Mouse (Mus musculus) left cerebral cortex, adult 9 months (tissue): ENCODE measurements around the gene Cd247.

ENCODE experiments used
- DNase-seq, 2 experiments: peaks; one replicate each; pipeline ENCODE4 v3.0.0; 2022; ENCODE audit warnings: low spot score in 2 of 2

Gene Cd247

GRCm38 (mm10) chr1:165818145-165818860 lies 29.8 kb downstream of the Cd247 start:
- no peak for DNase-seq

DNA sequence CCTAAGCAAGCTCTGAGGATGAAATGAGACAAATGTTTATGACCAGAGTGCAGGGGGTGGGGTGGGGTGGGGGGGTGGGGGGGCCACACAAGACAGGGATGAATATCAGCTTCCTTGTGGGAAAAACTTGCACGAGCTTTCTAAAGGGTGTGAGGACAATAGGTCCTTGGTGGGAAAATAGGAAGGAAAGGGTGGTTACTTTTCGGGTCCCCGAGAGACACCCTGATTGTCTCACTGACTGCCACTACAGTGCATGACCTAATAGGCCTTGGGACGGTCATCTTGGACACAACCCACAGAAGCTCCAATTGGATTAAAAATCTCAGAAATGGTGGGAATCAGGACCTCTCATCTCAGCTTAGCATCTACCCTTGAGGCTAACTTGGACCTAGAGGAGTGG lies 30.7 kb downstream of the Cd247 start:
- no peak for DNase-seq

DNA sequence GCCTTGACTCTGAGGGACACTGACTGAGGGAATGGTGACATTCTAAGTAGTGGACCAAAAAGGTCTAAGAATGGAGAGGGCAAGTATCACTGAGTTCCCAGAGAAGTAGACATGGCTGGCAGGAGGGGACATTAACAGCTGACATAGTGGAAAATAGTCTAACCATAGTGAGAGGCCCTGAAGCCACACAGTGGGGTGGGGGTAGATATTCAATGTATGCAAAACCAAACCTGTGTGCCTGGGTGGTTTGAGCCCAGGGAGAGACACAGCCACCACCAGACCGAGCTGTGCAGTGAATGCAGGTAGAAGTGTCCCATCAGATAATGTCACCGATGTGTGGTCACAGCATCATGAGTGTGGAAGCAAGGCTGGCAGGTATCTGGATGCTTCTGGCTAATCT lies 33.5 kb downstream of the Cd247 start:
- DNase-seq = no peak

GRCm38 (mm10) chr1:165828173-165828572 lies 39.7 kb downstream of the Cd247 start:
- no peak for DNase-seq

- no peak for DNase-seq
Observed at GRCm38 (mm10) chr1:165828615-165829014, 40.1 kb downstream of the Cd247 start.

DNA sequence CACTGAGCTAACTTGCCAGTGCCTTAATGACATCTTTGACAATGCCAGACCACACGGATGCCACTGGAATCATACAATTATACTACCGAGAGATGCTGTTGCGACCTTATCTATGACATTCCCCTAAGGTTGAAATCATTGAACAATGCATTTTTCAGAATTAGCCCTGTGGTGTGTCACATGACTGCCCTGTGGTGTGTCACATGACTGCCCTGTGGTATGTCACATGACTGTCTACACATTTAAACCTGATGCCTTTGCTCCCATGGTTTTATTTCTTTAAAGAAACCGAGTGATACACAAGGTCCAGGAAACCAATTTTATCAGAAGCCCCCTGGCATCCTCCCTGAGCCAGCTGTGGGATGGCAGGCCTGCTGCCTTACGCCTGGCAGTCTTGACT lies 41.4 kb downstream of the Cd247 start:
- DNase-seq = no peak

DNA sequence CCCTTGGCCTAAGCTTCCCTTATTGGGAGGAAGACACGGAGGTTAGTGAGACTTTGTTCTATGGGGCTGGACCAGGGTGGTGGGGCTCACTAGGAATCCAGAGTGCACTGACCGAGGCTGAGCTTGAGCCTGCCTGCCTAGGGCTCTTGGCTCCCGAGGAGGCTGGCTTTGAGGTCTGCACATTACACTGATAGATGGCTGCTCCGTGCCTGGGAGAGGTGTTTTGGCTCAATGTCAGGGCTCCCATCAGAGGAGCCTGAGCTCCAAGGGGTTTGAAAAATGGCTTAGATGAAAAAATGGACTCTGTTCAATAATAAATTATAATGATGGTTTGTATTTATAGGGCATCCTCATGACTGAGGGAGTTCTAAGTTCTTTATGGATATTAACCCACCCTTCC lies 44.8 kb downstream of the Cd247 start:
- no peak for DNase-seq

DNA sequence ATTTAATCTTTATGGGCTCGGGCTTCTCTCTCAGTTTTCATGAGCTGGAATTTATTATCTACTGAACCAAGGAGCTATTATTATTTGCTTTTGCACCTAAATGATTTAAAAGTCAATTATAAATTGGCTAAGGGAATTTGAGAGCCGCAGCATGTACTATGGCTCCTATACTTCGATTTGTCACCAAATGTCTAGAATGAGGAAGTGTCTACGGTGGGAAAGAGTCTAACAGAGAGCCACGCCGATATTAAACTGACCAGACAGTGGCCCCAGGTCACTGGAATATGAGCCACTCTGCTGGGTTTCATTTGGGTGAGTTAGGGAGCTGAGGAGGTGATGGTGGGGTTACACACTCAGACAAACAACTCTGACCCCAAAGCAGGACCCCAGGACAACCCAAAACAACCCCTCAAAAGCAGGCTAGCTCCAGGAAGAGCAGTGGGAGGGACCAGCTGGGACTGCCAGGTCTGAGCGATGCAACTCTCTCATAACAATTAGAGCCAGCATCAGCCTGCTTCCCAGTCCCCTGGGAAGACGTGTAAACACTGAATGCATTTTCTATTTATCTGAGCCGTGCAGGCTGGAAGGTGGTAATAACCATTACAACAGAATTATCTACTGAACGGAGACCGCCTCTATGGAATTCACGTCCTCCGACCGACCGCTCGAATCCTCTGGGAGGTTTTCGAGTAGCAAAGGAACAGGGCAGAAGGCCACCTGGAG lies 45.6 kb downstream of the Cd247 start:
- no peak for DNase-seq

- no peak for DNase-seq
Observed at GRCm38 (mm10) chr1:165834633-165834975, 46.1 kb downstream of the Cd247 start.

- no peak for DNase-seq
Observed at GRCm38 (mm10) chr1:165836461-165836860, 48.0 kb downstream of the Cd247 start.

GRCm38 (mm10) chr1:165837546-165837945 lies 49.1 kb downstream of the Cd247 start:
- DNase-seq = no peak

GRCm38 (mm10) chr1:165839201-165839600 lies 50.7 kb downstream of the Cd247 start:
- no peak for DNase-seq

DNA sequence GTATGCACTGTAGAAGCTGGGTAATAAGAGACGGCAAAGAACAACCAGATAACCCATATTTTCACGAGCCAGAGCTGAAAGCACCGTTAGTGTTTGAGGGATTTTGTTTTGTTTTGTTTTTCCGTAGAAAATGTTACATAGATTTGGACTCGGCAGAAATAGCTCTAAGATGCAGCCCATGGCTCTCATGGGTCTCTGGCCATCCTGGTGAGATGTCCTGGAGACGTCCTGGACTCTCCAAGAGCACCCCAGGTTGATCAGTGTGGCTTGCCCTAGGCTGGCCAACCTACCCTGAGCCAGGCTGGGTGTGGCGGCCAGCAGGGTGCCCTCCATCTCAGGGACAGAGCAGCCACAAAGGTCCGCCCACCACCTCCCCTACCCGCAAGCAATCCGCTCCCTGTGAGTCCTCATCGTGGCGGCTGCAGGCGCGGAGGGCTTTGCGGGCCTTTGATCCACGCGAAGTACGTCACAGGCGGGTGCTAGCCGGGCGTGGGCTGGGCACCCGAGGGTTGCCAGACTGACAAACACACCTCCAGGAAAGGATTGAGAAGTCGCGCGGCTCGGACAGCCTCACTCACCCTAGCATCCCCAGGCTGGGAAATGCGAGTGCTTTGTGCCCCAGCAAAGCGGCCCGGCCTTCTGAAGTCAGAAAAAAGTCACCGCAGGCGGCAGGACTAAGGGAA lies 52.2 kb downstream of the Cd247 start:
- no peak for DNase-seq

- no peak for DNase-seq
Observed at GRCm38 (mm10) chr1:165842170-165842569, 53.7 kb downstream of the Cd247 start.

GRCm38 (mm10) chr1:165843586-165843985 lies 55.1 kb downstream of the Cd247 start:
- no peak for DNase-seq

DNA sequence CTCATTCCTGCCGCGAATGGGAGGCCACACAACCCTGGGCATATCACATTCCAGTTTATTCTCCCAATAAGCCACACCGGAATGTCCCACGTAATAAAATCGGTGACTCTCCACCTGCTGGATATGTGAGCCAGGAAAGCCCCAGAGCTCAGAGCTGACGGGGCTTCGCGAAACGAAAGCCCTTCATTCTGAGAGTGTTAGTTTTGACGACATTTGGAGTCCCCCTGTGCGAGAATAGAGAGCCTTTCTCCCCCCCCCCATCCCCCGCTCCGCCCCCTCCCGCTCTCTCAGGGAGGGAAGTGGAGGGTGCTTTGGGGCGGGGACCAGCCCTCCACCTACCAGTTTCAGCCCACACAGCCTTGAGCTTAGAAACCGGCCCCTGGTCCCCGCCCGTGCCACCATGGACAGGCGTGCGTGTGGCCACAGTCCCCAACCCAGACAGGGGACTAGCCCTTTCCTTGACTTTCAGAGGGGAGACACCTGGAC lies 56.0 kb downstream of the Cd247 start:
- no peak for DNase-seq

GRCm38 (mm10) chr1:165844956-165845355 lies 56.5 kb downstream of the Cd247 start:
- no peak for DNase-seq

DNA sequence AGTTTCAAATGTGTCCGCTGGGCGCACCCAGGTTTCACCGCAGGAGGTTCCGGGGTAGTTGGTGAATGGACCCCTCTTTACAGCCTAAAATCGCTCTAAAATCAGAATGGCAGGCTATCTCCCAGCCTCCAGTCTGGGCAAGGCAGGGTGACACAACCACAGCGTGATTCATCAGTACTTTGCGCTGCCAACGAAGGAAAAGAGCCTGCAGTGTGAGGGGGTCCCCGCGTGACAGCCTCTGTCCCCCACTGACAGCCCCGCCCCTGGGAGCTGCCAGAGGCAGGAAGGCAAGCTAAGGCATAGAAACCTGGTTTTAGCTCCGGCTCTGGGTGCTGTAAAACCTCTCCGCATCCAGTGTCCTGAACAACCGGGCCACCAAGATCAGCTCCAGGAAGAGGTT lies 56.9 kb downstream of the Cd247 start:
- DNase-seq = no peak

- no peak for DNase-seq
Observed at GRCm38 (mm10) chr1:165848417-165848816, 59.9 kb downstream of the Cd247 start.

GRCm38 (mm10) chr1:165848881-165849280 lies 60.4 kb downstream of the Cd247 start:
- DNase-seq = no peak

- no peak for DNase-seq
Observed at GRCm38 (mm10) chr1:165849458-165850445, 61.3 kb downstream of the Cd247 start.

DNA sequence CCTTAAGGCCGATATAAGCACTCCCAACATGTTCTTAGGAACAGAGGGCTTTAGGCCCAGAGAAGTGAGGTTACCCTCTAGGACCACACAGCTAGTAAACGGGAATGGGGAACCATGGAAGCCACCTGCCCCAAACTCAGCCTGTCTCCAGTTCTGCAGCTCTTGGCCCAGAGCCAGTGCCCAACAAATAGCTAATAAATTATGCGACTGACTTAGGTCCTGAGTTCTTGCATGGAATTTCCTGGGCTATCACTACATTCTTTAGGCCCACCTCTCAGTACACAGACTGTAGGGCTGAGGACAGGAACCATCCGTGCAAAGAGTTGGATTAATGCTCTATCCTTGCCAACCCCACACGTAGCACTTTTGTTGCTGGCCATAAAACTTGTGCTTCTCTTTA lies 63.6 kb downstream of the Cd247 start:
- no peak for DNase-seq
